Mouse (Mus musculus) heart, postnatal 36 days (tissue): ENCODE measurements at regions not wholly inside any gene's neighbourhood (a gene's known extent, or its start where the extent isn't known, plus 50 kb on each side); places are given as distances from the start of the nearest gene placed in this dataset.
"Not testable (repeated sequence)": the region's sequence is repeated elsewhere in the genome, so short reads cannot be mapped to it uniquely, and the experiment has no call there.

Source experiments
- DNase-seq, 2 experiments: peaks; one replicate each; pipeline ENCODE4 v3.0.0; 2021 to 2022
- intact Hi-C: fragments of 180-260 bp; cut with DNase I; formaldehyde crosslinking; loops from one replicate; pipeline ENCODE4 v1.15.1; 2025

GRCm38 (mm10) chr13:46041475-46041874 is 76.7 kb upstream of the Atxn1 start:
- intact Hi-C loops: no loop called here

GRCm38 (mm10) chr13:46040062-46040461 is 75.3 kb upstream of the Atxn1 start:
- no peak for DNase-seq
- intact Hi-C loops: no loop called here

More at GRCm38 (mm10) chr13:46041475-46041874, 76.7 kb upstream of the Atxn1 start:
- DNase-seq: no peak

GRCm38 (mm10) chr13:46038441-46039331 is 73.9 kb upstream of the Atxn1 start:
- intact Hi-C loops: no loop called here
- no peak for DNase-seq

DNA sequence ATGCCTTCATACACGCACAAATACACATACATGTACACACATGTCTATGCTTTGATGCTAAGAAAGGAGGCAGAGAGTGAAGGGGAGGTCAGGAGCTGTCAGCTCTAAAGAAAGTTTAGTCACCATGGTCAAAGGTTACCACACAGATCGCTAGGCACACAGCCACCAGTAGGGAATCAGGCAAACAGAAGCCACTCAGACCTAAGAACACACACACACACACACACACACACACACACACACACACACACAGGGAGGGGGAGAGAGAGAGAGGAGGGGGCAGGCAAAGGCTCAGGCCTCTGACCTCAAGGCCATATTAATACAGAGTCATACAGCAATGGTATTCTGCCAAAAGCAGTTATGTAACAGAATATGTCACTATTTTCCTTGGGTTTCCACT is 67.5 kb upstream of the Atxn1 start:
- intact Hi-C loops: no loop called here

GRCm38 (mm10) chr13:46026018-46026417 is 61.2 kb upstream of the Atxn1 start:
- intact Hi-C loops: no loop called here
- no peak for DNase-seq

More for the DNA sequence above, 67.5 kb upstream of the Atxn1 start:
- DNase-seq: no peak

DNA sequence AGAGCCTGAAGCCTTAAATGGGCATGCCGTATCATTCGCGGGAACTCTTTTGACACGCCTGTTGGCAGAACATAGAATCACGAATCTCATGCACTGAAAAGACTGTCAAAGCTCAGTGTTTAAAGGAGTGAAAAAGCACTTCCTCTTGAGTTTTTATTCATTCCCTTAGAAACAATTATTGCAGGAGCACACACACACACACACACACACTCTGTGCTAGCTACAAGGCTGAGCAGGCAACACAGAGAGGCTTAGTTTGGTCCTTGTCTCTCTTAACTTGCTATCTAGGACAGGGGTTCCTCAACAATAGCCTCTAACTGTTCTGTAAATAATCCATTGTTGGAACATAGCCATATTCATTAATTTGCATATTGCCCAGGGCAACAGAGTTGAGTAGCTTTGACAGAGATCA is 58.8 kb upstream of the Atxn1 start:
- DNase-seq: no peak
- intact Hi-C loops: no loop called here

GRCm38 (mm10) chr13:46023187-46023586 is 58.4 kb upstream of the Atxn1 start:
- intact Hi-C loops: no loop called here
- no peak for DNase-seq

DNA sequence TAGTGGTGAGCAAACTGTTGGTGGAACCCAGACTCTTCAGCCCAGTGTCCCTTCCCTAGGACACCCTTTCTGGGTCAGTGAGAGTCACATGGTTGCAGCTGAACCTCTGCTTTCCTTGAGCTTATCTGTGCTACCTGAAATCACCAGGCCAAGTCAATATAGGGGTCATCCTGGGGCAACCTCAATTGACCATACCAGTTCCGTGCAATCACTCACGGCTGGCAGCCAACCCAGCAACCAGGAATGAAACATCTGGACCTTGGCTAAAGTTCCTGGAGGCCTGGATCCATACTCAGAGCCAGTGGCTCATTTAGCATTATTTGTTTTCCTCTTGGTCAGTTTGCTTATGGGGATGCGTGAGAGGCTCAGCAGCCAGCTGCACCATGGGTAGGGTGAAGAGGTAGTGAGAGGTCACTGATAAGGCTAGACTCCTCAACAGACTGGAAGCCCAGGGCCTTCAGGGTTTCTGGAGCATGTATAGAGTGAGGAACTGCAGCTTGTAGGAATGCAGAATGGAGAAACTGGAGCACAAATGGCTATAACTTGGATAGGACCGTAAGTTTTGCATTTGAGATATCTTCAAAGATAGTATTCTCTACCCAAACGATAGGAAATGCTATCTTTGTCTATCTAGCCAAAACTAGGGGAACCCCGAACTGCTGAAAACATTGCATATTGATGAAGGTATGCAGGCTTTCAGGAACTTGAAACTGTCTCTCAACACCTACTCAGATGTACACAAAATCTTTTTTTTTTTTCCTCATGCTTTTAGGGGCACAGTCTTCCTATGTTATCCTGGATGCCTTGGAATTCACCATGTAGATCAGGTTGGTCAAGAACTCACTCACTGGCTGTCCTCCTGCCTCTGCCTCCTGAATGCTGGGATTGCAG is 56.4 kb upstream of the Atxn1 start:
- intact Hi-C loops: no loop called here
- peak; percentile 19 to 29 for DNase-seq

DNA sequence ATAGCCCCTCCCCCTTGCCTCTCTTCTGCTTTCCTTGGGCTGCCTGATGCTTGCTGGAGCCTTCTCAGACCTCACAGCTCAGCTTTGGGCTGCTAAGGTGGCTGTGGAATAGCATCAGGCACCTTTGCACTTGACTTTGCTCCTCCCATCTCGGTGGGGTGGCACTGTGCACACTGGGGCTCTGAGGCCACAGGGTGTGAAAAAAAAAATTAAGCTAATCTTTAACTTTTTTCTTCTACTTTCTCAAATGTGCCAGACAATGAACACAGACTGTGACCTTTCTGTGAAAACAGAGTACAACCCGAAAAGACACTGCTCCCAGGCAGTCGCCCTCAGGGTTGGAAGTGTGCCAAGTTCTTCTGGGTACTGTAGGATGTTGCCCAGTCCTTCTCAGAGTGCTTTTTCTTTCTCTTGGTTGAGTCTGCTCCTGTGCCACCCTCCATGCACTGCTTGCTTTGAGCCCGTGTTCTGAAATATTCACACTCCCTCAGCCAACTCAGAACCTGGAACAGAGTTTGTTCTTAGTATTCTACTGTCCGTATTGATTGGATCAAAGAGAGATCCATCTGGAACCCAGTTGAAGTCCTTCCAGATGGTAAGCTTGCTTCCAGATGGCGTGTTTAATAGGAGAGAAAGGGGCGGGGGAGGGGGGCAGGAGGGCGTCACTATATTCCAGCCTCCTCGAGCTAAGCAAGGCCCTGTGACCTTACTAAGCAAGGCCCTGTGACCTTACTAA is 54.8 kb upstream of the Atxn1 start:
- DNase-seq: peak in 1 of 2 experiments; percentile 12
- intact Hi-C loops: no loop called here

DNA sequence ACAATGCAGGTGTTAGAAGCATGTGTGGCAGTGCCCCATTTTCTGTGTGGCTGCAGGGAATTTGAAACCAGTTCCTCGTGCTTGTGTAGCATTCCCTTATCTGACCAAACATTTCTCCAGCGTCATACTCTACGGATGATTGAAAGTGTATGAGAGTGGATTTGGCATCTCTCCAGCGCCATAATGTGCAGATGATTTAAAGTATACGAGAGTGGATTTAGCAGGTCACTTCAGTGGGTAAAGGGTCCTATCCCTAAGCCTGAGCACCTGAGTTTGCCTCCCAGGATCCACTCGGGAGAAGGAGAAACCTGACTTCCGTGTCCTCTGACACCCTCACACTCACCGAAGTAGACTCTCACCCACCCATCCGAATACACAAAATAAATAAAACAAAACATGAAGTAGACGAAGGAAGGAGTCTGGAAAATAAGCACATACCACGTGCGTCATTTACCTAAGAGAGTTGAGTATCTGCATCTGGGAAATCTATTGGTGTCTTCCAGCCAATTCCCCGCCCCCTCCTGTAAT is 54.2 kb upstream of the Atxn1 start:
- DNase-seq: no peak
- intact Hi-C loops: no loop called here

DNA sequence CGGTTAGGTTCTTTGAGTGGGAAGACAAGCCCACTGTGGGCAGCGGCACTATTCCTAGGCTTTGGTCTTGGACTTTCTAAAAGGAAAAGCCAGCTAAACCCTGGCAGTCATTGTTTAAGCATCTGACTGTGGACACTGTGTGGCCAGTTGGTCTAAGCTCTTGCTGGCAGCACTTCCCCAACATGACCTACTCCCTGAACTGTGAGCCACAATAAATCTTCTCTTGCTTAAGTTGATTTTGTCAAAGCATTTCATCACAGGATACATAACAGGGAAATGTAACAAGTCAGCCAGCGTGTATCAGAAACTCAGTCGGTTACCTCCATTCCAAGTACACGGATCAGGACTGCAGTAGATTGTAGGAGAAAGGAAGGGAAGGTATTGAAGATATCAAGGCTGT is 52.9 kb upstream of the Atxn1 start:
- no peak for DNase-seq
- intact Hi-C loops: no loop called here

DNA sequence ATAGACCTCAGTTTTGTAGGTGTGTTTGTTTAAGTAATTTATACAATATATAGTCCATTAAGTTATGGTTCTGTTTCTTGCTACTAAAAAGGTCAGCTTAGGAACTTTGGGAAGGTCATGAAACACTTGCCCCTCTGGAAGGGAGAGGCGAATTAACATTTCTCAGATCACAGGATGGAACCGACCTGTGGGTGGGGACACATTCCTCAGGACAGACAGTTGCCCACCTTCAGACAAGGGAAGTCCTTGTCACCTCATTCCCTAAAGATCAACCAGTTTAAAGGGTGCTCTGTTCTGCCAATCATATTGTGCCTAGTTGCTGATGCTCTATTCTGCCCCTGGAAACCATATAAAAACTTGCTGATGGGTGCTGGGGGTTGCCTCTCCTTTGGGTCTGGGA is 52.2 kb upstream of the Atxn1 start:
- intact Hi-C loops, DNase-seq: not testable (repeated sequence)

DNA sequence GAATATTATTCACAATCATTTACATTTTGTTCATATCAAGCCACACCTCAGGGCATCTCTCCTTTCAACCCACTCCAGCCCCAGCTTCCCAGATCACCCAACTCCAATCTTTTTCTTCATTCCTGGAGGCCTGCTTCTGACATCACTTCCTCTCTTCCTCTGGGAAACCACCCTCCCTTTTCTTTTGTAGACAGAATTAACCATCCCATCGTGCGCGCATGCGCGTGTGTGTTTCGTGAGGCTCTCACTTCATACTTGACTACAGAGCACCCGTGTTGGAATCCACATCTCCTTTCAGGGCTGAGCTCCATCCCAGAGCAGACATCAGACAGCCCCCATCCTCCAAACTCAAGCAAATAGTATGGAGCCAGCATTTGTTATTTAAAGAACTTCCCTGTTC is 50.4 kb upstream of the Atxn1 start:
- intact Hi-C loops: no loop called here
- DNase-seq: no peak

GRCm38 (mm10) chr13:46014637-46015036 is 49.8 kb upstream of the Atxn1 start:
- DNase-seq: no peak
- intact Hi-C loops: no loop called here
